Mouse (Mus musculus) small intestine, adult 2 months (tissue): Measurements from ENCODE around the gene Cdca7.

Experiments
- CTCF ChIP-seq: fragments of 200-500 bp; IDR thresholded peaks from 2 replicates; pipeline ENCODE4 v1.5.1; 2012; ENCODE audit warnings: low read depth, mild to moderate bottlenecking, control low read depth, inconsistent platforms, low read length, moderate library complexity, mixed read lengths; ENCODE audit not compliant: insufficient replicate concordance, insufficient read length; ENCODE audit errors: extremely low read depth
- POLR2A ChIP-seq: fragments of 200-500 bp; IDR thresholded peaks from 2 replicates; pipeline ENCODE4 v1.6.1; 2012; ENCODE audit warnings: low read depth, mild to moderate bottlenecking, control low read depth, inconsistent platforms, low read length, moderate library complexity

DNA sequence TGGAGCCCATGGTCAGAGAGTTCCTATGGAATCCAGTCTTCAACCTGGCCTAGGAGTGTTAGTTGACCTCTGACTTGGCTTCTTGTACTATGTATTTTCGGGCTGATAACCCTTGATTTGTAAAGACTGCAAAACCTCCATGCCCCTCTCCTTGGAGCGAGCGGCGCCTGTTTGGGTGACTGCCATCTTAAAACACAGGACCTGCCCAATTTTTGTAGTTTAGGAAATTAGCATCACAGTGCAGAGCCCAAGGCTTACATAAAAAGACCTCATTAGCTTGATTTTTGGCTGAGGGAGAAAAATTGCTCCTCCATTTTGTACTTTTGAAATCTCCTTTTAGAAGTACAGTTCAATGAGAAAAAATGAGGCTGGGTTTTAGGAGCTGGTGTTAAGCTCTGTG is 2.2 kb downstream of the Cdca7 start:
- TF ChIP-seq POLR2A, result no peak
- no peak for TF ChIP-seq CTCF
